Mouse (Mus musculus) CD4-positive naive resting alpha-beta T cell, adult 57 days (primary cell): ENCODE data around the gene Wfdc9. TPM values are rescaled to one million over a fixed set of nuclear protein-coding genes. Genes with fewer than 3 reads are reported as not detected.

ENCODE experiments used
- total RNA-seq: library from RNA; stranded (reverse); gene quantifications from one replicate; pipeline ENCODE4 v1.2.4, GENCODE M21; 2023

The Wfdc9 gene
- not detected for total RNA-seq

GRCm38 (mm10) chr2:164656483-164656882 lies at the start of gene Wfdc9:
Gene Wfdc9 (minus strand): TSS chr2:164656583.

GRCm38 (mm10) chr2:164698201-164698600 lies 41.8 kb upstream of the Wfdc9 start, which contains the start of gene Spint4:
Gene Spint4 (plus strand): TSS chr2:164698501.

GRCm38 (mm10) chr2:164684807-164685206 lies 28.4 kb upstream of the Wfdc9 start, which contains the start of gene Wfdc13:
Gene Wfdc13 (plus strand): TSS chr2:164685107.

DNA sequence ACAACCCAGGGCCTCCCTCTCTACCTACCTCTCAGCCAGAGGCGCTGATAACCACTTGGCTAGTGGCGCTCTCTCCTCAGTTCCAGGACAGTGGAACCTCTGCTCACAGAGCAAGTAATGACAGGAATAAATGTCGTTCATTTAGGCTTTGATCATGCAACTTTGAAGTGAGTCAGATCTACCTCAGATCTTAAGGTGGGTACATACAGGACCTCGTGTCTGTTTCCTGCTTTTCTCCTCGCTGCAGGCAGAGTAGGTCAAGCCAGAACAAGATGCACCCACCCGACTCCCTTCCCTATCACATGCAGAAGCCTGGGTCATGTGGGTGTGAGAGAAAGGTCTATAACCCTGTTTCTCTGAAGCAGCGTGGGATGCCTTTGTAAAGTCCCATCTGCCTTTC lies 17.6 kb upstream of the Wfdc9 start, which contains the start of gene Wfdc11:
TSS of gene Wfdc11 (minus strand) at position 101 of the 400 bp plus-strand sequence.

DNA sequence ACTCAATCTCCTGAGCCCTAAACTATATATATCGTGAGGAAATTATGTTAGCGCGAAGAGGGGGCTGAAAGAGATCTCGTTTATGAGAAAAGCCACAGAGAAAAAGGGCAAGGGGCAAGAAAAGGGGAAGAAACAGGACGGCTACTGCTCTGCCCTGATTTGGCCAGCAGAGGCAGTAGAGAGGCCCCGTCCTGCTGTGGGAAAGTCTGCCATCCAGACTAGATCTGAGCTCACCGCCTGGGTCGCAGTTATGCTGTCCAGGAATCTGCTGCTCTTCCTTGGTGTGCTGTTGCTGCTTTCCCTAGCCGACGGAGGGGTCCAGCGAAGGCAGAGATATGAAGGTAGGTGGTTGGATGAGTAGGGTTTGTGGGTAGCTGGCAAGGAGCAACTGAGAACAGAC lies 525 bp downstream of the Wfdc9 start, which contains the start of gene Wfdc10:
TSS of gene Wfdc10 (plus strand) at position 189 of the 400 bp plus-strand sequence.

DNA sequence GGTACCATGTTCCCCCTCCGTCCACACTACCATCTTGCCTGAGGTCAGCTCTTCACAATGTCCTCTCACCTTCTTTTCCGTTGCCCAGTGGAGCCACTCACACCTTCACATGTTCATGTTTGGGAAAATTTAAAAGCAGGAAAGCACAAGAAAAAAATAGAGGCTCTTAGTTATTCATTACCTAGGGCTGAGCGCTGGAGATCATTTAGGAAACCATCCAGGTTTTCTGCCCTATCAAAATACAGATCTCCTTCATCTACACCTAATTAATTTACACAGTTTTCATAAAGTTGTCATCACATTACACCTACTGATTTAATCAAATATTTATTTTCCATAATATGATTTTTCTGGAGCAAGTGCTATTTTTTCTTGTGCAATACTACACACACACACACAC lies 17.7 kb downstream of the Wfdc9 start, which contains the start of gene Wfdc16:
TSS of gene Wfdc16 (minus strand) at position 101 of the 400 bp plus-strand sequence.

GRCm38 (mm10) chr2:164613471-164613870 lies 42.9 kb downstream of the Wfdc9 start, which contains the start of the genes Wfdc6b and Wfdc8:
Gene Wfdc6b (plus strand): TSS chr2:164613522.
Gene Wfdc8 (minus strand): TSS chr2:164613626.

Other genes with a start within 250 kb of the Wfdc9 start
- gene Sdc4, start 212.7 kb downstream of the Wfdc9 start, total RNA-seq = 7.3 TPM
- gene Sys1, start 199.6 kb downstream of the Wfdc9 start, total RNA-seq = 49.4 TPM
- 4.0 TPM for gene Gm20458, start 195.6 kb downstream of the Wfdc9 start, total RNA-seq
- not detected for gene Trp53tg5, start 182.9 kb downstream of the Wfdc9 start, total RNA-seq
- 3.6 TPM for gene Dbndd2, start 170.5 kb downstream of the Wfdc9 start, total RNA-seq
- 61.4 TPM for gene Pigt, start 159.1 kb downstream of the Wfdc9 start, total RNA-seq
- gene Wfdc2, start 94.2 kb downstream of the Wfdc9 start, total RNA-seq = 1.9 TPM
- gene Spint3, start 83.1 kb downstream of the Wfdc9 start, total RNA-seq = not detected
- gene Wfdc6a, start 71.1 kb downstream of the Wfdc9 start, total RNA-seq = not detected
- gene Eppin, start 63.0 kb downstream of the Wfdc9 start, total RNA-seq = not detected
- gene Wfdc6b, start 43.1 kb downstream of the Wfdc9 start, total RNA-seq = not detected
- not detected for gene Wfdc8, start 43.0 kb downstream of the Wfdc9 start, total RNA-seq
- not detected for gene Wfdc16, start 17.8 kb downstream of the Wfdc9 start, total RNA-seq
- not detected for gene Wfdc10, start 537 bp downstream of the Wfdc9 start, total RNA-seq
- gene Wfdc11, start 17.5 kb upstream of the Wfdc9 start, total RNA-seq = not detected
- gene Wfdc13, start 28.5 kb upstream of the Wfdc9 start, total RNA-seq = not detected
- gene Spint4, start 41.9 kb upstream of the Wfdc9 start, total RNA-seq = not detected
- gene Spint5, start 58.7 kb upstream of the Wfdc9 start, total RNA-seq = not detected
- 0.35 TPM for gene Wfdc3, start 89.3 kb upstream of the Wfdc9 start, total RNA-seq
- gene Dnttip1, start 89.4 kb upstream of the Wfdc9 start, total RNA-seq = 46.4 TPM
- gene Ube2c, start 113.3 kb upstream of the Wfdc9 start, total RNA-seq = 1.9 TPM
- gene Tnnc2, start 123.4 kb upstream of the Wfdc9 start, total RNA-seq = not detected
- gene Snx21, start 129.2 kb upstream of the Wfdc9 start, total RNA-seq = 0.65 TPM
- gene Acot8, start 148.3 kb upstream of the Wfdc9 start, total RNA-seq = 39.4 TPM
- 3.0 TPM for gene Zswim3, start 148.5 kb upstream of the Wfdc9 start, total RNA-seq
- 11.9 TPM for gene Zswim1, start 166.1 kb upstream of the Wfdc9 start, total RNA-seq
- not detected for gene Spata25, start 172.0 kb upstream of the Wfdc9 start, total RNA-seq
- gene Ctsa, start 176.3 kb upstream of the Wfdc9 start, total RNA-seq = 91.4 TPM
- 0.59 TPM for gene Neurl2, start 176.9 kb upstream of the Wfdc9 start, total RNA-seq
- 0.86 TPM for gene Pltp, start 201.1 kb upstream of the Wfdc9 start, total RNA-seq
- gene Pcif1, start 222.7 kb upstream of the Wfdc9 start, total RNA-seq = 115 TPM